Mouse (Mus musculus) large intestine, adult 2 months (tissue): ENCODE measurements around the gene Ppid. TPM values are rescaled to one million over a fixed set of nuclear protein-coding genes. Genes with fewer than 3 reads are reported as not detected.

Source experiments
- DNase-seq: peaks from one replicate; pipeline ENCODE4 v3.0.0-alpha.2; 2012; ENCODE audit warnings: low read depth, low spot score
- WGBS: fragments of 180-500 bp; shearing (Covaris S2); methylation state at CpG from one replicate; pipeline ENCODE4 v1.1.7; 2018; 5-methylcytosine and 5-hydroxymethylcytosine counted together
- polyA plus RNA-seq: library from polyadenylated mRNA; depleted of rRNA; stranded (reverse); fragments of >200 nt; gene quantifications from 2 replicates; pipeline ENCODE4 v1.2.3, GENCODE M21; 2012; rRNA removed

Gene Ppid
- polyA plus RNA-seq: 7.2 and 7.4 TPM in 2 replicates

- DNase-seq: peak; percentile 50
- 3% methylated on average over 63 of the region's 63 CpGs for WGBS
Observed at GRCm38 (mm10) chr3:79590863-79591792, at the start of gene Ppid. Gene Ppid (plus strand): TSS chr3:79591342.

GRCm38 (mm10) chr3:79542585-79542984 is 48.6 kb upstream of the Ppid start:
- no peak for DNase-seq
- 21% methylated on average over 6 of the region's 6 CpGs for WGBS

- no peak for DNase-seq
- WGBS: 82% methylated on average over 17 of the region's 17 CpGs
Observed at GRCm38 (mm10) chr3:79548681-79549437, 42.3 kb upstream of the Ppid start.

GRCm38 (mm10) chr3:79549751-79550393 is 41.3 kb upstream of the Ppid start:
- DNase-seq: no peak
- 85% methylated on average over 8 of the region's 8 CpGs for WGBS

GRCm38 (mm10) chr3:79551826-79552552 is 39.2 kb upstream of the Ppid start:
- WGBS: 75% methylated on average over 10 of the region's 10 CpGs
- no peak for DNase-seq

GRCm38 (mm10) chr3:79553779-79554178 is 37.4 kb upstream of the Ppid start:
- WGBS: 93% methylated on average over 3 of the region's 3 CpGs
- DNase-seq: no peak

- DNase-seq: no peak
- 61% methylated on average over 6 of the region's 6 CpGs for WGBS
Observed at GRCm38 (mm10) chr3:79555061-79555460, 36.1 kb upstream of the Ppid start.

GRCm38 (mm10) chr3:79559021-79559772 is 31.9 kb upstream of the Ppid start:
- 20% methylated on average over 9 of the region's 9 CpGs for WGBS
- DNase-seq: peak; percentile 35

GRCm38 (mm10) chr3:79559773-79560045 is 31.4 kb upstream of the Ppid start:
- no peak for DNase-seq
- 16% methylated on average over 5 of the region's 5 CpGs for WGBS

- WGBS: 56% methylated on average over 6 of the region's 6 CpGs
- DNase-seq: peak; percentile 43
Observed at GRCm38 (mm10) chr3:79560555-79560954, 30.6 kb upstream of the Ppid start.

- 79% methylated on average over 10 of the region's 10 CpGs for WGBS
- no peak for DNase-seq
Observed at GRCm38 (mm10) chr3:79561784-79562715, 29.1 kb upstream of the Ppid start.

GRCm38 (mm10) chr3:79563511-79563910 is 27.6 kb upstream of the Ppid start:
- WGBS: 91% methylated on average over 2 of the region's 2 CpGs

GRCm38 (mm10) chr3:79564875-79565606 is 26.1 kb upstream of the Ppid start:
- no peak for DNase-seq
- 66% methylated on average over 10 of the region's 10 CpGs for WGBS

More at GRCm38 (mm10) chr3:79563511-79563910, 27.6 kb upstream of the Ppid start:
- no peak for DNase-seq

GRCm38 (mm10) chr3:79566716-79567691 is 24.1 kb upstream of the Ppid start:
- DNase-seq: no peak
- 3% methylated on average over 59 of the region's 60 CpGs for WGBS

GRCm38 (mm10) chr3:79567703-79568362 is 23.3 kb upstream of the Ppid start, which contains the start of gene Fnip2:
Gene Fnip2 (minus strand): TSS chr3:79567796.
- WGBS: 1% methylated on average over 54 of the region's 55 CpGs
- peak; percentile 73 for DNase-seq
